Mouse (Mus musculus): ENCODE data around the gene Slc25a27. TPM values are rescaled to one million over a fixed set of nuclear protein-coding genes. Genes with fewer than 3 reads are reported as not detected.

Slc25a27 gene
- polyA plus RNA-seq, 1 experiment from 2014 or later = 13.9 TPM

DNA sequence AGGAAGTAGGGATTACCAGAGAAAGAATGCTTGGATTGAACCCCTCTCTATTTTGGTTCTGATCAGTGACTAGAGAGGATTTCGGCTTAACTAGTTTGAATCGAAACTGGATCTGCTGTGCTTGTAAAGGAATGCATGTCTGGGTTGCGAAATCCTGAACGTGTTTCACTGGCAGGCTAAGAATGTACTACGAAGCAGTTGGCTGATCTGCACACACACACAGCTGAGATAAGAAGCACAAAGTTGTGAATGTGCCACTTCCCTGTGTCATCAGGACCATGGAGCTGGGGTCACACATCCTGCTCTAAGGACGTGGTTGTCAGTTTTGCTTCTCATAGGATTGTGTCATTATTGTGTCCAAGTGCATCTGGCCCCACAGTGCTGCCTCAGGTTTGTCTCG, 22.6 kb downstream of the Slc25a27 start:
- Histone ChIP-seq H3K27me3 (replicated peaks) (no peaks in the 10 kb centered on the region), H3K9me3 (peaks cover 4% of the 10 kb centered on the region; the same call in 1 of the 2 replicates), H3K27ac (replicated peaks) (peak overlapping the region; percentile 36; the same call in 1 of the 2 replicates), H3K9ac (no peak overlapping the region), H3K4me3 (no peak overlapping the region), H3K4me2 (peak overlapping the region; percentile 25), H3K36me3 (peaks cover 33% of the 10 kb centered on the region), H3K4me1 (peaks cover 33% of the 10 kb centered on the region)
- WGBS = 18% methylated on average over 7 of the region's 7 CpGs
- no peak for ATAC-seq (ENCODE audit: extremely low read depth, insufficient number of reproducible peaks, low FRiP score, low TSS enrichment)

DNA sequence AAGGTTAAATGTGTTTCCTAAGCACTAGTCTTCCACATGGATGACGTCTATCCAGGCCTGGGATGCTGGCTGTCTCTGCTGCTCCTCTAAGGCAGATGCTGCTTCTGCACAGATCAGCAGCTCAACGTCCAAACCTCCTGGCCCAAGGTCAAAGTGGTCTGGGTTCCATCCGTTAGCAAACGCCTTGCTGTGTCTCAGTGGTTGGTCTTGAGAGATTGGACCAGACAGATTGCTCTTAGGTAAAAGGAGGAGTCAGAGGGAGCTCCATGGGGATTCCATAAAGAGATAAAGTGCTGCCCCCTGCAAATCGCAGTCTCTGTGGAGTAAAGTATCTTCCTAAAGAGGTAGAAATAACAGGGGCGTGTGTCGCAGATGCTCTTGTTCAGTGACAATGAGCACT, 23.8 kb downstream of the Slc25a27 start:
- no peak overlapping the region for H3K4me3 ChIP-seq
- WGBS = 49% methylated on average over 7 of the region's 7 CpGs
- no peak overlapping the region for H3K27ac ChIP-seq (replicated peaks)
- peaks cover 4% of the 10 kb centered on the region; the same call in 1 of the 2 replicates for H3K9me3 ChIP-seq
- peaks cover 30% of the 10 kb centered on the region for H3K36me3 ChIP-seq
- H3K4me2 ChIP-seq = no peak overlapping the region
- peaks cover 33% of the 10 kb centered on the region for H3K4me1 ChIP-seq
- no peak for ATAC-seq (ENCODE audit: extremely low read depth, insufficient number of reproducible peaks, low FRiP score, low TSS enrichment)
- H3K9ac ChIP-seq = no peak overlapping the region
- no peaks in the 10 kb centered on the region for H3K27me3 ChIP-seq (replicated peaks)

DNA sequence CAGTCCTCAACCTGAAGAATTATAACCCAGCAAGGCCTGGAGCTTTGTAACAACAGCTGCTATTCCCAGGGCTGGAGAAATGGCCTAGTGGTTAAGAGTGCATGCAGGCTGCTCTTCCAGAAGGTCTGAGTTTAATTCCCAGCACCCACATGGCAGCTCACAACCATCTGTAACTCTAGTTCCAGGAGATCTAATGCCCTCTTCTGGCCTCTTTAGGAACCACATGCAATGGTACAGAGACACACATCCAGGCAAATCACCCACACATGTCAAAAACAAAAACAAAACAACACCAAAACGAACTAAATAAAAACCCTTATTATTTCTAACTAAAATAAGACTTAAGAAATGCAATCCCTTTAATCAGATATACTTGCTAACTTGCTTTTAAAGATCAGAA, 26.2 kb downstream of the Slc25a27 start:
- H3K9ac ChIP-seq = no peak overlapping the region
- H3K27ac ChIP-seq (replicated peaks) = no peak overlapping the region
- H3K36me3 ChIP-seq = peaks cover 30% of the 10 kb centered on the region
- H3K4me1 ChIP-seq = peaks cover 19% of the 10 kb centered on the region
- ATAC-seq (ENCODE audit: extremely low read depth, insufficient number of reproducible peaks, low FRiP score, low TSS enrichment) = no peak
- no peak overlapping the region for H3K4me2 ChIP-seq
- no peaks in the 10 kb centered on the region for H3K27me3 ChIP-seq (replicated peaks)
- H3K9me3 ChIP-seq = peaks cover 8% of the 10 kb centered on the region
- 69% methylated on average over 1 of the region's 1 CpGs for WGBS
- H3K4me3 ChIP-seq = no peak overlapping the region

DNA sequence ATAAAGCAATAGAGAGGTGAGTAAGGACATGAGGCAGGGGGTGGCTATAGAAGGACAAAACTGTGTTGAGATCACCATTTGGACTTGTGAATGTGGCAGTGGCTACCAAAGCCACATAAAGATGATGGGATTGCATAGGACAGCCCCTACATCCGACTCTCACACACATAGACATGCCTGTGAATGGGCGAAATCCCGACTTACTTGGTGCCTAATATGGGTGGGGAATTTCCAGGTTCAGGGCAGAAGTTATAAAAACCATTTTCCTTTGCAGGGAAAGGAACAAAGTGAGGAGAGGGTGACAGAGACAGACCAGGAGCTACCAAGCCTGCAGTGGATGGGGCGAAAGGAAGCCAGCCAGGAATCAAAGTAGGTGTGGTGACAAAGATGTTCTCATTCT, 29.9 kb downstream of the Slc25a27 start:
- Histone ChIP-seq H3K9ac (no peak overlapping the region), H3K27me3 (replicated peaks) (peaks cover 7% of the 10 kb centered on the region; the same call in 1 of the 2 replicates), H3K9me3 (peaks cover 8% of the 10 kb centered on the region), H3K36me3 (peaks cover 10% of the 10 kb centered on the region), H3K4me1 (no peaks in the 10 kb centered on the region), H3K4me2 (no peak overlapping the region), H3K4me3 (no peak overlapping the region), H3K27ac (replicated peaks) (no peak overlapping the region)
- ATAC-seq (ENCODE audit: extremely low read depth, insufficient number of reproducible peaks, low FRiP score, low TSS enrichment) = no peak
- WGBS = 85% methylated on average over 4 of the region's 4 CpGs

DNA sequence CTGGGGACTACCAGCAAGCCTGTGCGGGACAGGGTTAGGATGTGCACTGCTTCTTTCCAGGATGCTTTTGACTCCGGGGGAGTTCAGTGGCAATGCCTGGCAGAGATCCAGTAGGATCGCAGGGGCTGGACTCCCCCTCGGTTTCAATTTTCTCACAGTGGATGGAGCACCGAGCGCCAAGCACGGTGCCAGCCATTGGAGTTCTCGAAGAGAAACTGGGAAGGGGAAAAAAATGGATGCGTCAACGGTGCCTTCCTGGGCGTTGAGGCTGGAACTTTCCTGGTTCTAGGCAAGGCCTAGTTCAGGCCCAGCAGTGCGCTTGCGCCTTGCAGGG, 36.6 kb downstream of the Slc25a27 start:
- no peaks in the 10 kb centered on the region for H3K36me3 ChIP-seq
- peaks cover 18% of the 10 kb centered on the region for H3K4me1 ChIP-seq
- peaks cover 71% of the 10 kb centered on the region for H3K27me3 ChIP-seq (replicated peaks)
- no peak for ATAC-seq (ENCODE audit: extremely low read depth, insufficient number of reproducible peaks, low FRiP score, low TSS enrichment)
- 46% methylated on average over 13 of the region's 13 CpGs for WGBS
- H3K4me3 ChIP-seq = peak overlapping the region; percentile 54
- peaks cover 12% of the 10 kb centered on the region; the same call in 1 of the 2 replicates for H3K9me3 ChIP-seq
- H3K27ac ChIP-seq (replicated peaks) = no peak overlapping the region
- H3K4me2 ChIP-seq = peak overlapping the region; percentile 80
- peak overlapping the region; percentile 67 for H3K9ac ChIP-seq

DNA sequence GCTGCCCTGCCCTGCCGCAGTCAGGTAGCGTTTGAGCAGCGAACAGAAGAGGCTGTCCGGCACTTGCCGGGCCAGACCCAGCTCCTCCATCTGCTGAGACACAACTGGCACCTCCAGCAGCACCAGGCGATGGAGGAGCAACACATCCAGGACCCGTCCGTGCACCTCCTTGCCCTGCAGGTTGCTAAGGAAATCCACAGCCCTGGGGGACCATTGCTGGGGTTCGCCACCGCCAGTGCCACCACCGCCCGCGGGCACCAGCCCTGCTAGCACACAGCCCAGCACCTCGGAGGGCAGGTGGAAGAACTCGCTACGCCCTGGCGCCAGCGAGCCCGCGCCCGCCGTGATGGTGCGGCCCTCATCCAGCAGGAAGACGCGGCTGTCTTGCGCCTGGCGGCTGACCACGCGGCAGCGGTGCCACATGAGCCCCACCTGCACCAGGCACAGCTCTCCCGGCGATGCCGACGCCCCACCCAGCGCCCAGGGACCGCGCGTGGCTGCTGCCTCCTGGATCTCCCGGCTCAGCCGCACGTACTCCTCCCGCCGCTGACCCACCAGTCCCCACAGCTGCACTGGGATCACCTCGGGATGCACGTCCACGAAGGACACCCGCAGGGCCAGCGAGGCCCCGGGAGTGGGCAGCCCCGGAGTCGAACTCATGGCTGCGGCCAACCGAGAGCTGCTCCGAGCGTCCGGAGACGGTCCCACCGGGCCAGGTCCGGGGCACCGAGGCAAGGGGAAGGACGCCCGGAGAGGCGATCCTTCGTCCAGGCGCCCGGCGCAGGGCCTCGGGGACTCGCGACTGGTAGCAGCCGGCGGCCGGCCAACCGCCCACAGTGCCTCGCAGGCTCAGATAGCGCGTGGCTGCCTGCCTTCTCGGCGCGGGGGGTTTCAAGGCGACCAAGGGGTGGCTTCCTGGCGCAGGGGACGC, 37.3 kb downstream of the Slc25a27 start, which contains the start of gene Tdrd6:
Gene Tdrd6 (minus strand): TSS at position 804 of the 931 bp plus-strand sequence.
- Histone ChIP-seq H3K36me3 (no peaks in the 10 kb centered on the region), H3K4me2 (peak within 1 kb of the TSS; percentile 80), H3K27me3 (replicated peaks) (peaks cover 77% of the 10 kb centered on the region), H3K27ac (replicated peaks) (no peak within 1 kb of the TSS), H3K9me3 (peaks cover 12% of the 10 kb centered on the region; the same call in 1 of the 2 replicates), H3K4me3 (peak within 1 kb of the TSS; percentile 54), H3K4me1 (peaks cover 18% of the 10 kb centered on the region), H3K9ac (peak within 1 kb of the TSS; percentile 67)
- ATAC-seq (ENCODE audit: extremely low read depth, insufficient number of reproducible peaks, low FRiP score, low TSS enrichment) = no peak
- WGBS = 4% methylated on average over 83 of the region's 83 CpGs

DNA sequence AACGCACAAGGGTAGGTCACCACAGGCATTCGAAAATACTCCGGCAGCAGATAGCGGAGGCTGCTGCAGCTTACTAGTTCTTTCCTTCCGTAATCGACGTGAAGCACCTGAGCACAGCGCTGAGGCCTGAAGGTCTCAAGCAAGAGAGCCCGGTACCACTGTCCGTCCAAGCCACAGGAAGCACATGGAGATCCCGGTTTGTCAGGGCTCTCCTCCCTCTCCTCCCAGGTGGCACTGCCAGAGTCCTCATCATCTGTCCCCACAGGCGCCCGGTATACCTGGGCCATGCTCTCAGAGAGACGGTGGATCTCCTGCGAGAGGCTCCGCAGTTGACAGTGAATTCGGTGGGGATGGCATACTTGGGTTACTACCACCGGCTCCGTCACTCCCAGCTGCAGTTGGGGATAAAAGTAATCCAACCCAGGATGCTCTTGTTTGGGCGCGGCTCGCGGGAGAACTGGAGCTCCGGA, 38.0 kb downstream of the Slc25a27 start:
- 19% methylated on average over 24 of the region's 24 CpGs for WGBS
- no peaks in the 10 kb centered on the region for H3K36me3 ChIP-seq
- peaks cover 83% of the 10 kb centered on the region for H3K27me3 ChIP-seq (replicated peaks)
- H3K4me2 ChIP-seq = peak overlapping the region; percentile 80
- ATAC-seq (ENCODE audit: extremely low read depth, insufficient number of reproducible peaks, low FRiP score, low TSS enrichment) = no peak
- H3K9ac ChIP-seq = no peak overlapping the region
- peak overlapping the region; percentile 54 for H3K4me3 ChIP-seq
- peaks cover 18% of the 10 kb centered on the region for H3K4me1 ChIP-seq
- H3K27ac ChIP-seq (replicated peaks) = no peak overlapping the region
- peaks cover 12% of the 10 kb centered on the region; the same call in 1 of the 2 replicates for H3K9me3 ChIP-seq

DNA sequence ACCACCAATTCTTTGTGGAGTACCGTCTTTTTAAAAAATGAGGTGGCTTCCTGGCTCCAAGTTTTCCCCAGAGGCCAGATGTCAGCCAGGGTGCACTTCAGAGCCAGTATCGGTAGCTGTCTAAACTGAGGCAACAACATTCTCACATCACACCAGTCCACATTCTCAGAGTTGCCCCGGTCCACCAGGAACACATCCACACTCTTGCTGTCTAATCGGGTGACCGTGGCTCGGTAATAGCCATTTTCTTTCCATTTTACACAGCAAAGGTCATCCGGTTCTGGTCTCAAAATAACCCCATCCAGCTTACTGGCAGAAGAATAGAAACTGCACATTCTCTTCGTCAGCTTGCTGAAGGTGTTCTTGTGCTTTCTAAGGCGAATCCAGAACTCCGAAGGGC, 38.8 kb downstream of the Slc25a27 start:
- no peak overlapping the region for H3K27ac ChIP-seq (replicated peaks)
- H3K4me3 ChIP-seq = no peak overlapping the region
- H3K4me1 ChIP-seq = peaks cover 18% of the 10 kb centered on the region
- WGBS = 76% methylated on average over 10 of the region's 10 CpGs
- H3K9ac ChIP-seq = no peak overlapping the region
- no peak overlapping the region for H3K4me2 ChIP-seq
- peaks cover 83% of the 10 kb centered on the region for H3K27me3 ChIP-seq (replicated peaks)
- ATAC-seq (ENCODE audit: extremely low read depth, insufficient number of reproducible peaks, low FRiP score, low TSS enrichment) = no peak
- H3K9me3 ChIP-seq = peaks cover 12% of the 10 kb centered on the region; the same call in 1 of the 2 replicates
- no peaks in the 10 kb centered on the region for H3K36me3 ChIP-seq

DNA sequence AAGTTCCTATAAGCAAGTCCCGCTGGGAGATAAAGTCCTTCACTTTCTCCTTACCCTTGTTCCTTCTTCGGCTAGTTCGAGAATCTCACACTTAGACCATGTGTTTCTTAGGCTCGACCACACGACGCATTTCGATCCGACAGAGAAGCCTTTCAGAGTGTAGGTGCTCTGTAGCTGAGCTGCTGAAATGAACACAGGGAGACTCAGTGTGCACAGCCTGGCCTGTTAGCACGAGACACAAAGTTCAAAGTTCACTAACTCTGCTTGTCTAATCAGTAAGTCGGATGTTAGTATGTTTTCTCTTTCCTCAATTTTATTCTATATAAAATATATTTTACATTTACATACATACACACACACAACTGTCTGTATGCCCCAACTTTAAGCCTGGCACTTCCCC, 44.9 kb downstream of the Slc25a27 start:
- no peaks in the 10 kb centered on the region for H3K4me1 ChIP-seq
- 0 out of 2 replicates have a peak, but pooled peaks cover 5% of the 10 kb centered on the region for H3K9me3 ChIP-seq
- peaks cover 36% of the 10 kb centered on the region for H3K27me3 ChIP-seq (replicated peaks)
- no peak overlapping the region for H3K4me2 ChIP-seq
- H3K27ac ChIP-seq (replicated peaks) = no peak overlapping the region
- H3K9ac ChIP-seq = no peak overlapping the region
- no peak overlapping the region for H3K4me3 ChIP-seq
- no peaks in the 10 kb centered on the region for H3K36me3 ChIP-seq
- no peak for ATAC-seq (ENCODE audit: extremely low read depth, insufficient number of reproducible peaks, low FRiP score, low TSS enrichment)
- 86% methylated on average over 10 of the region's 10 CpGs for WGBS

DNA sequence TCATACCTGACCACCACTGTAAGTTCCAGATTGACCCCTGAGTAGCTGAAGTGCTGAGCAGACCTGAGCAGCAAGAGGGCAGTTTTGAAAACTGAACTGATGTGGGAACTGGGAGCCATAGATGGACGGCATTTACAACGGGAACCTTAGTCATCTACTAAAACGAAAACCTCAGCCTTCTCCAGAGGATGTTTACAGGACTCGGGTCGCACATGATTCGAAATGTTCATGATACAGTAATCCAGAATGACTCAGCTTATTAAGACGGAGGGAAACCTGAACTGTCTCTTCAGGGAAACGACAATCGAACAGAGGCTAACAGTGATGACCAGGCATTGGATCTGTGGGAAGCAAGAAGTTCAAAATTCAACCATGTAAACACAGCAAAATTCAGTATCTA, 47.9 kb downstream of the Slc25a27 start:
- H3K4me3 ChIP-seq = no peak overlapping the region
- H3K27ac ChIP-seq (replicated peaks) = no peak overlapping the region
- no peaks in the 10 kb centered on the region for H3K4me1 ChIP-seq
- 86% methylated on average over 9 of the region's 9 CpGs for WGBS
- no peaks in the 10 kb centered on the region for H3K9me3 ChIP-seq
- no peak overlapping the region for H3K9ac ChIP-seq
- no peak for ATAC-seq (ENCODE audit: extremely low read depth, insufficient number of reproducible peaks, low FRiP score, low TSS enrichment)
- H3K27me3 ChIP-seq (replicated peaks) = peaks cover 9% of the 10 kb centered on the region; the same call in 1 of the 2 replicates
- no peak overlapping the region for H3K4me2 ChIP-seq
- no peaks in the 10 kb centered on the region for H3K36me3 ChIP-seq

DNA sequence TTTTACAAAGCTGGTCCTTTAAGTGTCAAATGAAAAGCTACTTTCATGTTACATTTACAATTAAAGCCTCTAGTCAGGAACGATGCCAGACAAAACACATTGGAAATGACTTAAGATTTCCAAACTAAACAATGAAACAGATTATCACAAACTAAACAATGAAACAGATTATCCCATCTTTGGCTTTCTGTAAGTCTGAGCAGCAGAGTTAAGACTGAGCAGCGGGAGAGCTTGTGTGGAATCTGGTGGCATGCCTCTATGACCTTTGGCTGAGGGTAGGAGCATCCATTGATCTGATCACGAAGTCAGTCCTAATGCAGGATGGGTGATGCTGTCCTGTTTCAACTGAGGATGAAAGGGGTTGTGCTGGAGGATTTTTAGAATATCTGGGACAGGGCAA, 54.8 kb downstream of the Slc25a27 start:
- no peak overlapping the region for H3K9ac ChIP-seq
- H3K4me1 ChIP-seq = no peaks in the 10 kb centered on the region
- H3K27ac ChIP-seq (replicated peaks) = no peak overlapping the region
- H3K27me3 ChIP-seq (replicated peaks) = no peaks in the 10 kb centered on the region; the same call in 1 of the 2 replicates
- H3K4me2 ChIP-seq = no peak overlapping the region
- H3K9me3 ChIP-seq = no peaks in the 10 kb centered on the region
- no peaks in the 10 kb centered on the region for H3K36me3 ChIP-seq
- 38% methylated on average over 3 of the region's 3 CpGs for WGBS
- H3K4me3 ChIP-seq = no peak overlapping the region
- no peak for ATAC-seq (ENCODE audit: extremely low read depth, insufficient number of reproducible peaks, low FRiP score, low TSS enrichment)
